Mouse (Mus musculus) stomach, postnatal 0 days (tissue): ENCODE measurements at regions not wholly inside any gene's neighbourhood (a gene's known extent, or its start where the extent isn't known, plus 50 kb on each side); places are given as distances from the start of the nearest gene placed in this dataset.

Experiments
- ATAC-seq: fragments of 200-750 bp; cut with Nextera tagmentation; 2 replicates; pipeline ENCODE4 v1.8.0; 2017; ENCODE audit not compliant: low FRiP score, low TSS enrichment
- DNase-seq: peaks from one replicate; pipeline ENCODE4 v3.0.0-alpha.2; 2016; ENCODE audit warnings: low spot score
- H3K27ac ChIP-seq: fragments of 300-500 bp; sonication (generic); replicated peaks from 2 replicates; pipeline ENCODE4 v1.5.1; 2014; ENCODE audit warnings: mild to moderate bottlenecking, control low read depth
- H3K27me3 ChIP-seq: fragments of 300-500 bp; sonication (generic); 2 replicates; pipeline ENCODE4 v1.6.1; 2014; ENCODE audit warnings: low read length; ENCODE audit not compliant: control insufficient read depth, insufficient read depth
- H3K36me3 ChIP-seq: fragments of 300-500 bp; sonication (generic); 2 replicates; pipeline ENCODE4 v1.6.1; 2014; ENCODE audit warnings: low read length, mixed read lengths; ENCODE audit not compliant: control insufficient read depth, insufficient read depth
- H3K4me1 ChIP-seq: fragments of 300-500 bp; sonication (generic); replicated peaks from 2 replicates; pipeline ENCODE4 v1.6.1; 2014; ENCODE audit warnings: antibody characterized with exemption; ENCODE audit not compliant: control insufficient read depth, insufficient read depth
- H3K4me2 ChIP-seq: fragments of 300-500 bp; sonication (generic); replicated peaks from 2 replicates; pipeline ENCODE4 v1.6.1; 2014; ENCODE audit warnings: low read depth, mild to moderate bottlenecking, control low read depth, moderate library complexity
- H3K4me3 ChIP-seq: fragments of 300-500 bp; sonication (generic); 2 replicates; pipeline ENCODE4 v1.5.1; 2014; ENCODE audit warnings: low read depth, low read length, control low read depth
- H3K9ac ChIP-seq: fragments of 300-500 bp; sonication (generic); 2 replicates; pipeline ENCODE4 v1.6.1; 2014; ENCODE audit warnings: mild to moderate bottlenecking, low read length, control low read depth, mixed read lengths
- H3K9me3 ChIP-seq: fragments of 300-500 bp; sonication (generic); 2 replicates; pipeline ENCODE4 v1.6.1; 2016; ENCODE audit warnings: low read length; ENCODE audit not compliant: control insufficient read depth
- CTCF ChIP-seq: IDR thresholded peaks from 2 replicates; pipeline ENCODE4 v1.5.1; 2016; ENCODE audit warnings: antibody characterized with exemption, low read depth, mild to moderate bottlenecking, moderate library complexity
- EP300 ChIP-seq: optimal IDR thresholded peaks from 2 replicates; pipeline ENCODE3; 2016; ENCODE audit warnings: antibody characterized with exemption
- WGBS: fragments of 180-500 bp; shearing (Covaris S2); extraction: QIAGEN DNeasy Blood & Tissue Kit; methylation state at CpG from one replicate; pipeline ENCODE4 v1.1.7; 2014; 5-methylcytosine and 5-hydroxymethylcytosine counted together

GRCm38 (mm10) chr2:79060320-79060719, 192.4 kb downstream of the Ube2e3 start:
- H3K4me3 ChIP-seq = no peak overlapping the region
- no peaks in the 10 kb centered on the region for H3K4me1 ChIP-seq
- no peak for ATAC-seq
- no peaks in the 10 kb centered on the region for H3K27me3 ChIP-seq
- DNase-seq = no peak
- 81% methylated on average over 7 of the region's 7 CpGs for WGBS
- no peak overlapping the region for H3K9ac ChIP-seq
- H3K9me3 ChIP-seq = no peaks in the 10 kb centered on the region
- H3K4me2 ChIP-seq = no peak overlapping the region
- H3K27ac ChIP-seq = no peak overlapping the region
- H3K36me3 ChIP-seq = no peaks in the 10 kb centered on the region
- TF ChIP-seq CTCF (no peak), EP300 (no peak)

GRCm38 (mm10) chr2:79061645-79062044, 193.6 kb upstream of the Itga4 start:
- WGBS = 63% methylated on average over 4 of the region's 4 CpGs
- Histone ChIP-seq H3K27ac (no peak overlapping the region), H3K27me3 (no peaks in the 10 kb centered on the region), H3K9me3 (no peaks in the 10 kb centered on the region), H3K9ac (no peak overlapping the region), H3K4me3 (no peak overlapping the region), H3K4me2 (no peak overlapping the region), H3K4me1 (no peaks in the 10 kb centered on the region), H3K36me3 (no peaks in the 10 kb centered on the region)
- TF ChIP-seq EP300 (no peak), CTCF (no peak)
- ATAC-seq = no peak
- no peak for DNase-seq

DNA sequence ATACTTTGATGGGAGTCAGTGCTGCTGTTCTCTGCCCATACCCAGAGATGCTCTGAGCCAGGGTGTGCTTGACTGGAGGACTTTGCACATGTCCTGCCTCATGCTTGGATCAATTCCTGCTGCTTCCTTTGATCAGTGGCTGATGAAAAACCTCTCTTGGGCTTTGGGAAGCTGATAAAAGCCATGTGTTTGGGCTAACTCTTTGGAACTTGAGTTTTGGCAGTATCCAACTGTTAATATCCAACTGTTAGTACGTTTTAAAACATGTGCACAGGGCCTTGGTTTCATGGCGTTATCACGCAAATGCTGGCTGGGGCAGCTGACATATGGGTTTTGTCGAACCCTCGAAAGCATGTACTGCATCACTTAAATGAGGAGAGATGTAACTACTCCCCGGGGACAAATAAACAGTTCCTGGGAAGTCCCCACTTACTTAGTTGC, 193.0 kb upstream of the Itga4 start:
- Histone ChIP-seq H3K4me2 (no peak overlapping the region), H3K36me3 (no peaks in the 10 kb centered on the region), H3K4me3 (no peak overlapping the region), H3K9me3 (no peaks in the 10 kb centered on the region), H3K27ac (no peak overlapping the region), H3K4me1 (no peaks in the 10 kb centered on the region), H3K27me3 (no peaks in the 10 kb centered on the region), H3K9ac (no peak overlapping the region)
- 54% methylated on average over 6 of the region's 6 CpGs for WGBS
- DNase-seq (no peak), ATAC-seq (no peak)
- TF ChIP-seq EP300 = no peak
- no peak for TF ChIP-seq CTCF

DNA sequence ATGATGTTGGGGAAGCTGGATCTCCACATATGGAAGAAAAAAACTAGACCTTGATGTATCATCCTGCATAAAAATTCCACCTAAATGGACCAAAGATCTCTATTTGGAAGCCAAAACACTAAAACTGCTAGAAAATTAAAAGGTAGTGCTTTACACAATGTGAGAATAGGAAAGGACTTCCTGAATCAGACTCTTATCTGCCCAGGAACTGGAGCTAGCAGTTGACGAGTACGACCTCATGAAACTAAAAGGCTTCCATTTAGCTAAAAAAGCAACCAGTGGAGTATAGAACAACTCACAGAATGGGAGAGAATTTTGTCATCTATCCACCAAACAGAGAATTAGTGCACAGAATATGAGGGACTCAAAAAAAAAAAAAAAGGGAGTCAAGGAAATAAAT, 191.6 kb upstream of the Itga4 start:
- H3K36me3 ChIP-seq = no peaks in the 10 kb centered on the region
- 87% methylated on average over 2 of the region's 2 CpGs for WGBS
- no peak for ATAC-seq

GRCm38 (mm10) chr2:79065321-79065720, 189.9 kb upstream of the Itga4 start:
- H3K27ac ChIP-seq = no peak overlapping the region
- TF ChIP-seq CTCF (no peak), EP300 (no peak)
- DNase-seq (no peak), ATAC-seq (no peak)
- H3K36me3 ChIP-seq = no peaks in the 10 kb centered on the region
- no peak overlapping the region for H3K4me3 ChIP-seq
- WGBS = 78% methylated on average over 1 of the region's 1 CpGs
- H3K4me2 ChIP-seq = no peak overlapping the region
- no peak overlapping the region for H3K9ac ChIP-seq
- no peaks in the 10 kb centered on the region for H3K27me3 ChIP-seq
- H3K4me1 ChIP-seq = no peaks in the 10 kb centered on the region
- H3K9me3 ChIP-seq = no peaks in the 10 kb centered on the region

More for the DNA sequence above, 191.6 kb upstream of the Itga4 start:
- no peak for DNase-seq
- H3K9me3 ChIP-seq = no peaks in the 10 kb centered on the region
- H3K4me1 ChIP-seq = no peaks in the 10 kb centered on the region
- H3K27ac ChIP-seq = no peak overlapping the region
- no peaks in the 10 kb centered on the region for H3K27me3 ChIP-seq
- no peak overlapping the region for H3K9ac ChIP-seq
- no peak overlapping the region for H3K4me3 ChIP-seq
- H3K4me2 ChIP-seq = no peak overlapping the region
- TF ChIP-seq CTCF (no peak), EP300 (no peak)

DNA sequence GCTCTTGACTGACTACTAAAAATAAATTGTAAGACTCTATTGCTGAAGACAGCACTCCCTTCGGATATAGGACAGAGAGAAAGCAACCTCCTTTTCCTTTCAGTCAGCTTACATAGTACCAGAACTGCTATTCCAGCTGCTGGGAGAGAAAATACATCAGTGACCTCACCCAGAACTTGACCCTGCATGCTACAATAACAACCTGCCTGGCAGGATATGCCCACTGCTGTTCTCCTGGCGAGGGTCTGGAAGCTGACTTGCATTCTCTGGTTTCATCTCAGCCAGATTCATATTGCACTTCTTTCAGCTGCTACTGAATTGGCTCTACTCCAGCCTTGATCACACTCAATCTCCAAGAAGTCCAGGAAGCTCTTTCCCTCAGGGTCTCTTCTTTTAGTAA, 179.1 kb upstream of the Itga4 start:
- H3K27ac ChIP-seq = no peak overlapping the region
- H3K4me3 ChIP-seq = no peak overlapping the region
- DNase-seq (no peak), ATAC-seq (no peak)
- no peak overlapping the region for H3K4me2 ChIP-seq
- H3K36me3 ChIP-seq = no peaks in the 10 kb centered on the region
- no peaks in the 10 kb centered on the region for H3K9me3 ChIP-seq
- TF ChIP-seq CTCF = no peak
- TF ChIP-seq EP300 = no peak
- H3K9ac ChIP-seq = no peak overlapping the region
- no peaks in the 10 kb centered on the region for H3K4me1 ChIP-seq
- WGBS = 53% methylated on average over 2 of the region's 2 CpGs
- no peaks in the 10 kb centered on the region for H3K27me3 ChIP-seq
